ENCODE assay signal across 12 mouse cellular contexts in genomic region chr6:16607393-16608023, GRCm38 (mm10).
DNase-seq lines count a peak whose midpoint lies in the region; ATAC-seq and TF ChIP-seq lines count a peak whose summit lies in the region.
"Had no signal": no experiment of that assay in that cellular context is flagged by ENCODE, and none has a peak within 500 bp of the region (broad histone marks: within the 10 kb centered on the region; RNA-seq: fewer than 3 reads in every experiment).

No protein-coding gene starts in this region.

- no peak overlapping the region for H3K4me2 ChIP-seq in forebrain, postnatal 0 days (ENCODE audit: low read depth)
- H3K4me2 ChIP-seq in midbrain, postnatal 0 days (ENCODE audit: low read depth, low read length, poor library complexity, severe bottlenecking) = no peak overlapping the region
- H3K4me2 ChIP-seq: embryonic facial prominence, embryonic 15.5 days; stomach, embryonic 15.5 days had no signal

- H3K4me3 ChIP-seq in forebrain, postnatal 0 days (ENCODE audit: low read depth, low read length) = no peak overlapping the region
- H3K4me3 ChIP-seq in midbrain, postnatal 0 days (ENCODE audit: low read depth, low read length) = no peak overlapping the region
- H3K4me3 ChIP-seq: embryonic facial prominence, embryonic 15.5 days; stomach, embryonic 15.5 days had no signal

- DNase-seq in cerebellum, postnatal 14 days = peak; percentile 5 to 18
- no peak for DNase-seq in cerebellum, adult 9-10 months
- peak; percentile 95 for DNase-seq in Muller cell, postnatal 12 days (ENCODE audit: inconsistent ontology term)
- peak; percentile 61 for DNase-seq in forebrain, postnatal 0 days
- DNase-seq in midbrain, postnatal 0 days (ENCODE audit: low spot score) = peak; percentile 54
- no peak for DNase-seq in ovary, postnatal 10 days (ENCODE audit: low spot score)
- DNase-seq in gastrocnemius, postnatal 36 days = no peak
- no peak for DNase-seq in frontal cortex, postnatal 14 days (ENCODE audit: low spot score in 2 of 2)
- DNase-seq: kidney, adult 18-20 months; right cerebral cortex, postnatal 25 days had no signal

- H3K9ac ChIP-seq in forebrain, postnatal 0 days = no peak overlapping the region
- no peak overlapping the region for H3K9ac ChIP-seq in midbrain, postnatal 0 days (replicated peaks; ENCODE audit: low read length, poor library complexity, severe bottlenecking)
- H3K9ac ChIP-seq: embryonic facial prominence, embryonic 15.5 days; stomach, embryonic 15.5 days had no signal

- WGBS in forebrain, postnatal 0 days = 16% methylated on average over 9 of the region's 9 CpGs
- WGBS in midbrain, postnatal 0 days = 50% methylated on average over 9 of the region's 9 CpGs

- intact Hi-C loops in gastrocnemius, postnatal 36 days (cut with DNase I) = no loop called here

- H3K4me1 ChIP-seq in forebrain, postnatal 0 days (ENCODE audit: insufficient read depth) = no peaks in the 10 kb centered on the region
- no peaks in the 10 kb centered on the region for H3K4me1 ChIP-seq in midbrain, postnatal 0 days (ENCODE audit: insufficient read depth, low read length)
- H3K4me1 ChIP-seq: embryonic facial prominence, embryonic 15.5 days; stomach, embryonic 15.5 days had no signal

- H3K27ac ChIP-seq in forebrain, postnatal 0 days (ENCODE audit: low read depth, low read length) = no peak overlapping the region
- no peak overlapping the region for H3K27ac ChIP-seq in midbrain, postnatal 0 days (ENCODE audit: low read depth, low read length)
- H3K27ac ChIP-seq: embryonic facial prominence, embryonic 15.5 days; stomach, embryonic 15.5 days had no signal

- no peak for TF ChIP-seq CTCF in forebrain, postnatal 0 days (IDR thresholded peaks at IDR 0.05; ENCODE audit: low read depth)
- no peak for TF ChIP-seq CTCF in midbrain, postnatal 0 days (IDR thresholded peaks at IDR 0.05)

- H3K36me3 ChIP-seq in forebrain, postnatal 0 days (ENCODE audit: insufficient read depth) = no peaks in the 10 kb centered on the region
- H3K36me3 ChIP-seq in midbrain, postnatal 0 days (ENCODE audit: insufficient read depth, low read length) = no peaks in the 10 kb centered on the region
- H3K36me3 ChIP-seq: embryonic facial prominence, embryonic 15.5 days; stomach, embryonic 15.5 days had no signal

- no peaks in the 10 kb centered on the region for H3K27me3 ChIP-seq in forebrain, postnatal 0 days (ENCODE audit: insufficient read depth, low read length)
- H3K27me3 ChIP-seq in midbrain, postnatal 0 days (ENCODE audit: insufficient read depth, low read length) = no peaks in the 10 kb centered on the region
- H3K27me3 ChIP-seq: embryonic facial prominence, embryonic 15.5 days; stomach, embryonic 15.5 days had no signal

- peak; percentile 80 for ATAC-seq in forebrain, postnatal 0 days
- 0 out of 2 replicates have a peak, but pooled peaks have one; percentile 27 for ATAC-seq in midbrain, postnatal 0 days (ENCODE audit: low FRiP score)

- H3K9me3 ChIP-seq in forebrain, postnatal 0 days (ENCODE audit: low read length) = no peaks in the 10 kb centered on the region
- no peaks in the 10 kb centered on the region for H3K9me3 ChIP-seq in midbrain, postnatal 0 days (ENCODE audit: low read length)
- H3K9me3 ChIP-seq: embryonic facial prominence, embryonic 15.5 days; stomach, embryonic 15.5 days had no signal

Comparison
In these comparisons a context has a peak if more than half of its experiments do, and no peak if none do; other contexts are left out.
1. DNase-seq: peak in cerebellum, postnatal 14 days (2 of 2), Muller cell, postnatal 12 days (single experiment), forebrain, postnatal 0 days (single experiment) and midbrain, postnatal 0 days (single experiment); none in cerebellum, adult 9-10 months (single experiment), ovary, postnatal 10 days (single experiment), gastrocnemius, postnatal 36 days (0 of 2) and frontal cortex, postnatal 14 days (0 of 2).